Comparison of ENCODE assay signal across 8 mouse cellular contexts in genomic region chr2:181241602-181242313, GRCm38 (mm10). TPM values are rescaled to one million over a fixed set of nuclear protein-coding genes. Genes with fewer than 3 reads are reported as not detected.
A peak's percentile ranks its signal among the peaks of the same experiment; 100 is the strongest.
DNase-seq lines count a peak whose midpoint lies in the region; ATAC-seq and TF ChIP-seq lines count a peak whose summit lies in the region.

Gene Helz2, minus strand, starts transcription at chr2:181242027.

- WGBS in forebrain, embryonic 13.5 days, result 10% methylated on average over 16 of the region's 16 CpGs
- WGBS in hindbrain, postnatal 0 days, result 17% methylated on average over 16 of the region's 16 CpGs
- 7% methylated on average over 16 of the region's 16 CpGs for WGBS in liver, embryonic 14.5 days (ENCODE audit: insufficient replicate concordance)
- 11% methylated on average over 16 of the region's 16 CpGs for WGBS in neural tube, embryonic 13.5 days

- no peak for TF ChIP-seq CTCF in hindbrain, postnatal 0 days (IDR thresholded peaks at IDR 0.05; ENCODE audit: low read depth)
- no peak for TF ChIP-seq CTCF in liver, embryonic 14.5 days (IDR thresholded peaks at IDR 0.05; ENCODE audit: low read depth)

- H3K9ac ChIP-seq in forebrain, embryonic 13.5 days, result no peak within 1 kb of the TSS
- no peak within 1 kb of the TSS for H3K9ac ChIP-seq in hindbrain, postnatal 0 days (replicated peaks; ENCODE audit: low read length)
- peak within 1 kb of the TSS; percentile 87 for H3K9ac ChIP-seq in liver, embryonic 14.5 days (replicated peaks)
- peak within 1 kb of the TSS; percentile 56 for H3K9ac ChIP-seq in neural tube, embryonic 13.5 days

- H3K4me1 ChIP-seq in forebrain, embryonic 13.5 days, result no peaks in the 10 kb centered on the region; the same call in 1 of the 2 replicates
- H3K4me1 ChIP-seq in hindbrain, postnatal 0 days (ENCODE audit: insufficient read depth, low read length), result no peaks in the 10 kb centered on the region
- peaks cover 3 to 17% of the 10 kb centered on the region in 2 experiments; a peak in 2 of 4 replicates for H3K4me1 ChIP-seq in liver, embryonic 14.5 days (replicated peaks; ENCODE audit: control insufficient read depth in 2 of 2, insufficient read depth in 2 of 2, low read length in 1 of 2)
- H3K4me1 ChIP-seq in neural tube, embryonic 13.5 days (replicated peaks), result peaks cover 8% of the 10 kb centered on the region

- H3K9me3 ChIP-seq in forebrain, embryonic 13.5 days (replicated peaks), result no peaks in the 10 kb centered on the region
- H3K9me3 ChIP-seq in hindbrain, postnatal 0 days (ENCODE audit: low read length), result no peaks in the 10 kb centered on the region
- no peaks in the 10 kb centered on the region for H3K9me3 ChIP-seq in liver, embryonic 14.5 days (ENCODE audit: control insufficient read depth, low read length)
- no peaks in the 10 kb centered on the region for H3K9me3 ChIP-seq in neural tube, embryonic 13.5 days

- H3K36me3 ChIP-seq in forebrain, embryonic 13.5 days (ENCODE audit: poor library complexity, severe bottlenecking), result no peaks in the 10 kb centered on the region
- no peaks in the 10 kb centered on the region for H3K36me3 ChIP-seq in hindbrain, postnatal 0 days (ENCODE audit: insufficient read depth, low read length)
- no peaks in the 10 kb centered on the region for H3K36me3 ChIP-seq in liver, embryonic 14.5 days (replicated peaks; ENCODE audit: control insufficient read depth, insufficient read depth, low read depth)
- H3K36me3 ChIP-seq in neural tube, embryonic 13.5 days, result no peaks in the 10 kb centered on the region

- no peak within 1 kb of the TSS for H3K27ac ChIP-seq in forebrain, embryonic 13.5 days
- H3K27ac ChIP-seq in hindbrain, postnatal 0 days, result no peak within 1 kb of the TSS
- peak within 1 kb of the TSS; percentile 48; the same call in 1 of the 2 replicates for H3K27ac ChIP-seq in liver, embryonic 14.5 days
- no peak within 1 kb of the TSS for H3K27ac ChIP-seq in neural tube, embryonic 13.5 days (replicated peaks)

- intact Hi-C loops in left cerebral cortex, postnatal 36 days (cut with DNase I), result no loop called here

- peak within 1 kb of the TSS; percentile 26 for H3K4me3 ChIP-seq in forebrain, embryonic 13.5 days
- peak within 1 kb of the TSS; percentile 19 for H3K4me3 ChIP-seq in hindbrain, postnatal 0 days (ENCODE audit: low read length)
- peak within 1 kb of the TSS; percentile 74 to 97 for H3K4me3 ChIP-seq in liver, embryonic 14.5 days (ENCODE audit: insufficient read depth in 1 of 2, low read depth in 2 of 2, low read length in 2 of 2)
- H3K4me3 ChIP-seq in neural tube, embryonic 13.5 days, result peak within 1 kb of the TSS; percentile 32

- no peak for ATAC-seq in forebrain, embryonic 13.5 days
- ATAC-seq in hindbrain, postnatal 0 days, result no peak
- peak; percentile 79 for ATAC-seq in liver, embryonic 14.5 days (ENCODE audit: insufficient read depth)
- no peak for ATAC-seq in neural tube, embryonic 13.5 days (ENCODE audit: low read depth)

- DNase-seq in CD4-positive helper T cell, adult 2 months (ENCODE audit: low read depth, low spot score), result peak; percentile 89
- peak; percentile 58 for DNase-seq in adrenal gland, adult 18-20 months (ENCODE audit: low spot score in 2 of 2)
- no peak for DNase-seq in hindbrain, postnatal 0 days (ENCODE audit: low spot score)
- DNase-seq in liver, embryonic 14.5 days (ENCODE audit: low read depth in 3 of 3, low spot score in 3 of 3), result peak; percentile 58 to 69 (median 69)
- DNase-seq in left cerebral cortex, adult 11 months (ENCODE audit: low spot score), result no peak
- DNase-seq in left cerebral cortex, postnatal 36 days (ENCODE audit: low spot score in 2 of 2), result no peak

- TF ChIP-seq EP300 in liver, embryonic 14.5 days (IDR thresholded peaks at IDR 0.05; ENCODE audit: low read depth), result no peak

- H3K27me3 ChIP-seq in forebrain, embryonic 13.5 days, result no peaks in the 10 kb centered on the region
- no peaks in the 10 kb centered on the region for H3K27me3 ChIP-seq in hindbrain, postnatal 0 days (ENCODE audit: insufficient read depth, low read length)
- no peaks in the 10 kb centered on the region for H3K27me3 ChIP-seq in liver, embryonic 14.5 days (ENCODE audit: control insufficient read depth, insufficient read depth, low read length)
- no peaks in the 10 kb centered on the region for H3K27me3 ChIP-seq in neural tube, embryonic 13.5 days

- H3K4me2 ChIP-seq in forebrain, embryonic 13.5 days, result peak within 1 kb of the TSS; percentile 52
- H3K4me2 ChIP-seq in hindbrain, postnatal 0 days (ENCODE audit: low read depth, low read length), result peak within 1 kb of the TSS; percentile 42
- H3K4me2 ChIP-seq in liver, embryonic 14.5 days (ENCODE audit: low read depth), result peak within 1 kb of the TSS; percentile 70
- peak within 1 kb of the TSS; percentile 51 for H3K4me2 ChIP-seq in neural tube, embryonic 13.5 days

RNA-seq across cellular contexts. Expression of gene Helz2, which starts in this region (rescaled TPM):
- 10 to 100 TPM; 21.6 to 23.7 TPM for total RNA-seq in adrenal gland, adult 18-20 months (2021)
- 0.24 and 0.26 TPM in 2 replicates for polyA plus RNA-seq in forebrain, embryonic 13.5 days (2015; fragmentation: Nextera tagmentation; extraction: Ambion mirVana)
- total RNA-seq in hindbrain, postnatal 0 days (2014; rRNA removed), result 2.8 and 5.7 TPM in 2 replicates
- polyA plus RNA-seq in hindbrain, postnatal 0 days (2015; fragmentation: Nextera tagmentation; extraction: Ambion mirVana), result 0.19 and 0.24 TPM in 2 replicates
- 4.2 and 4.6 TPM in 2 replicates for polyA plus RNA-seq in liver, embryonic 14.5 days (2012; rRNA removed)
- 1.6 and 2.0 TPM in 2 replicates for polyA plus RNA-seq in liver, embryonic 14.5 days (2014; fragmentation: Nextera tagmentation; extraction: Ambion mirVana)
- polyA plus RNA-seq in neural tube, embryonic 13.5 days (2015; fragmentation: Nextera tagmentation; extraction: Ambion mirVana), result 0.22 and 0.32 TPM in 2 replicates
- 1 to 10 TPM; 1.7 to 3.6 TPM for total RNA-seq in left cerebral cortex, postnatal 36 days (2021)

Comparison
In these comparisons a context has a peak if more than half of its experiments do, and no peak if none do; other contexts are left out.
1. DNase-seq: peak in CD4-positive helper T cell, adult 2 months (single experiment), adrenal gland, adult 18-20 months (2 of 2) and liver, embryonic 14.5 days (3 of 3); none in hindbrain, postnatal 0 days (single experiment), left cerebral cortex, adult 11 months (single experiment) and left cerebral cortex, postnatal 36 days (0 of 2).
2. H3K4me3 ChIP-seq: peak in every context shown above with its lines; median percentile 86 in liver, embryonic 14.5 days; 32 in neural tube, embryonic 13.5 days; 26 in forebrain, embryonic 13.5 days; 19 in hindbrain, postnatal 0 days.
3. H3K9ac ChIP-seq: peak in liver, embryonic 14.5 days (single experiment) and neural tube, embryonic 13.5 days (single experiment); none in forebrain, embryonic 13.5 days (single experiment) and hindbrain, postnatal 0 days (single experiment).
4. Peak in every context shown above with its lines, with median percentiles within 50 percentile points of each other: H3K4me2 ChIP-seq.